Mouse (Mus musculus): ENCODE results near the gene Gm45015.

The Gm45015 gene

DNA sequence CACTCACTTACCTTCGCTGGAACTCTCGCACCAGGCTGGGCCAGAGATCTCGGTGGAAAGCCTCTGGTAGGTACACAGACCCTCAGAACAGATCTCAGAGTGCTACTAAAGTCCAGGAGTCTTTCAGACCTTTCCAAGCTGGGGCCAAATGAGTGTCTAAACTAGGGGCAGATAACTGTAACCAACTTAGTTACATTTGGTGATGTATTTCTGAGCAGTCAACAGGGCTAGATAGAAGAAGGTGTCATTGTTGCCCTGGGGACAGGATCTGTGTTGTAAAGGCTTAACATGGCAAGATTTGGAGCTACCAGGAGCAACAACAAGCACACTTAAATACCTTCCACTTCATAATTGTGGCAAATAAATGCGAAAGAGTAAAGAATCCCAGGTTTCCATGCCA, at the start of gene Gm45015:
Gene Gm45015 (minus strand): TSS at position 101 of the 400 bp plus-strand sequence.
- no peaks in the 10 kb centered on the region for H3K9me3 ChIP-seq (ENCODE audit: low read length)
- no peaks in the 10 kb centered on the region for H3K4me1 ChIP-seq (replicated peaks; ENCODE audit: low read depth, low read length)
- TF ChIP-seq NANOG (IDR thresholded peaks at IDR 0.05; ENCODE audit: borderline replicate concordance, low read length) (no peak), POU5F1 (IDR thresholded peaks at IDR 0.05; ENCODE audit: borderline replicate concordance, low read length) (no peak), CTCF (conservative IDR thresholded peaks at IDR 0.05; ENCODE audit: low read length) (no peak)
- H3K27me3 ChIP-seq (ENCODE audit: insufficient read depth, low read length): peaks cover 15% of the 10 kb centered on the region
- no peak within 1 kb of the TSS for H3K4me3 ChIP-seq (replicated peaks; ENCODE audit: low read length)
- no peaks in the 10 kb centered on the region for H3K36me3 ChIP-seq (ENCODE audit: insufficient read depth, low read length)

DNA sequence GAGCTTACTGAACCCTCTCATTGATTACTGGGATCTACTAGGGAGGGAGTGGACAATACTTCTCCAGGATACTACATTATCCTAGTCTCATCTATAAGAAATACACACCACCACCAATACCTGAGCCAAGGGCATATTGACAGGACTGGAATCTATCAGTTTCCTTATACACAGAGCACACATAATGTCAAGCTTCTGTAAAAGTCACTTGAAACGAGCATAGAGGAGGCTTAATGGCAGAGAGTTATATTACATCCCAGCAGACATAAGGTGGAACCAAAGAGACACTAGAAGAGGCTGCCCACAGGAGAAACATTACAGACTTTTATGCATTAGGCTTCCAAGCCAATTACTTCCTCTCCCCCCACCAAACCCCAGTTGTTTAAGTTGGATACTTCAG, 48.3 kb upstream of the Gm45015 start:
- Histone ChIP-seq H3K9me3 (ENCODE audit: low read length) (no peaks in the 10 kb centered on the region), H3K4me1 (replicated peaks; ENCODE audit: low read depth, low read length) (no peaks in the 10 kb centered on the region), H3K4me3 (replicated peaks; ENCODE audit: low read length) (no peak overlapping the region), H3K36me3 (ENCODE audit: insufficient read depth, low read length) (no peaks in the 10 kb centered on the region), H3K27me3 (ENCODE audit: insufficient read depth, low read length) (no peaks in the 10 kb centered on the region)
- no peak for TF ChIP-seq POU5F1 (IDR thresholded peaks at IDR 0.05; ENCODE audit: borderline replicate concordance, low read length)
- no peak for TF ChIP-seq CTCF (conservative IDR thresholded peaks at IDR 0.05; ENCODE audit: low read length)
- TF ChIP-seq NANOG (IDR thresholded peaks at IDR 0.05; ENCODE audit: borderline replicate concordance, low read length): no peak

DNA sequence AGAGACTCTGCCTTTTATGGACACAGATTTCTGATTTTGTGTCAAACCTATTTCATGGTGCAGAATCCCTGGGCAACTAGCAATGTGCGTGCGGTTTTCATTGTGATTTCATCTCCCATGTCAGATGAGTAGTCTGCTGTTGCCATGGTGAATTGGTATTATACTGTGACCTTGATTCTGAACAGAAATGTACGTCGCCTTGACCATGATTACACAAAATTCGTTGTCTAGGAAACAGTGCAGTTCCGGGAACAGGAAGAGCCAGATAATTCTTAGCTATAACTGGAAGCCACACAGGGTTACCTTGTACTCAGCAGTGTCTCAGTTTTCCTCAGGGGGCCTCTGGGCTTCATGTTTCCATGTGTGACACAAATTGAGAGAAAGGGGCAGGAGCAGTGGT, 47.8 kb upstream of the Gm45015 start:
- Histone ChIP-seq H3K4me3 (replicated peaks; ENCODE audit: low read length) (no peak overlapping the region), H3K4me1 (replicated peaks; ENCODE audit: low read depth, low read length) (no peaks in the 10 kb centered on the region), H3K36me3 (ENCODE audit: insufficient read depth, low read length) (no peaks in the 10 kb centered on the region), H3K27me3 (ENCODE audit: insufficient read depth, low read length) (no peaks in the 10 kb centered on the region), H3K9me3 (ENCODE audit: low read length) (no peaks in the 10 kb centered on the region)
- TF ChIP-seq CTCF (conservative IDR thresholded peaks at IDR 0.05; ENCODE audit: low read length) (no peak), POU5F1 (IDR thresholded peaks at IDR 0.05; ENCODE audit: borderline replicate concordance, low read length) (no peak), NANOG (IDR thresholded peaks at IDR 0.05; ENCODE audit: borderline replicate concordance, low read length) (no peak)

DNA sequence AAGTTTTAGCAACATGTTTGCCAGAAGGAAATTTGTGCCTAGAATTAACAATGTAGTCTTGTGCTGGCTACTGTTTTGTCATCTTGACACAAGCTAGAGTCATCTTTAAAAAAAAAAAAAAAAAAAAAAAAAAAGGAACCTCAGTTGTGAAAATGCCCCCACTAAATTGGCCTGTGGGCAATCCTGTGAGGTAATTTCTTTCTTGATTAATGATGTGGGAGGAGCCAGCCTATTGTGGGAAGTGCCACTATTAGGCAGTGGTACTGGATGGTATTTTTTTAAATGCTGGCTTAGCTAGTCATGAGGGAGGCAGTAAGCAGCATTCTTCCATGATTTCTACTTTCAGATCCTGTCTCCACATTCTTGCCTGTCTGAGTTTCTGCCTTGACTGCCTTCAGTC, 26.7 kb upstream of the Gm45015 start:
- Histone ChIP-seq H3K4me1 (replicated peaks; ENCODE audit: low read depth, low read length) (no peaks in the 10 kb centered on the region), H3K9me3 (ENCODE audit: low read length) (no peaks in the 10 kb centered on the region), H3K27me3 (ENCODE audit: insufficient read depth, low read length) (no peaks in the 10 kb centered on the region), H3K36me3 (ENCODE audit: insufficient read depth, low read length) (peaks cover 1% of the 10 kb centered on the region; the same call in 1 of the 2 replicates), H3K4me3 (replicated peaks; ENCODE audit: low read length) (no peak overlapping the region)
- TF ChIP-seq NANOG (IDR thresholded peaks at IDR 0.05; ENCODE audit: borderline replicate concordance, low read length): no peak
- no peak for TF ChIP-seq CTCF (conservative IDR thresholded peaks at IDR 0.05; ENCODE audit: low read length)
- TF ChIP-seq POU5F1 (IDR thresholded peaks at IDR 0.05; ENCODE audit: borderline replicate concordance, low read length): no peak

DNA sequence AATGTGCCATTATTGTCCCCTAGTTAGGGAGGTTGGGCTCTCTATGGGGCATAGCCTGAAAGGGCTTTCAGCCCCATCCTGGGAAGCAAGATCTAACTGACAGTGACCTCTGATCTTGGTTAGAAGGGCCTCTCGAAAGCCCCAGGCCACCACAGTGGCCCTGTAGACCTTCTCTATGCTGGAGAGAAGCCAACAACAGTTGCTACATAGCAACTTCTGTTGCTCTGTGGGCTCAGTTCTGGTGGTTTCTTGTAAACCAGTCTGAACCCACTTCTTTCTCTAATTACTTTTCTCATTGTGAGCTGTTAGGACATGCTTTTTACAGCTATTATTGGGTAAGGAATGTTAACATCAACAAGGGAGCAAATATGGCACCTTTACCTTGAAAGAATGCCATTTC, 20.1 kb upstream of the Gm45015 start:
- Histone ChIP-seq H3K27me3 (ENCODE audit: insufficient read depth, low read length) (no peaks in the 10 kb centered on the region), H3K9me3 (ENCODE audit: low read length) (no peaks in the 10 kb centered on the region), H3K4me1 (replicated peaks; ENCODE audit: low read depth, low read length) (no peaks in the 10 kb centered on the region), H3K4me3 (replicated peaks; ENCODE audit: low read length) (no peak overlapping the region), H3K36me3 (ENCODE audit: insufficient read depth, low read length) (peaks cover 58% of the 10 kb centered on the region)
- TF ChIP-seq CTCF (conservative IDR thresholded peaks at IDR 0.05; ENCODE audit: low read length): no peak
- TF ChIP-seq POU5F1 (IDR thresholded peaks at IDR 0.05; ENCODE audit: borderline replicate concordance, low read length): no peak
- TF ChIP-seq NANOG (IDR thresholded peaks at IDR 0.05; ENCODE audit: borderline replicate concordance, low read length): no peak

DNA sequence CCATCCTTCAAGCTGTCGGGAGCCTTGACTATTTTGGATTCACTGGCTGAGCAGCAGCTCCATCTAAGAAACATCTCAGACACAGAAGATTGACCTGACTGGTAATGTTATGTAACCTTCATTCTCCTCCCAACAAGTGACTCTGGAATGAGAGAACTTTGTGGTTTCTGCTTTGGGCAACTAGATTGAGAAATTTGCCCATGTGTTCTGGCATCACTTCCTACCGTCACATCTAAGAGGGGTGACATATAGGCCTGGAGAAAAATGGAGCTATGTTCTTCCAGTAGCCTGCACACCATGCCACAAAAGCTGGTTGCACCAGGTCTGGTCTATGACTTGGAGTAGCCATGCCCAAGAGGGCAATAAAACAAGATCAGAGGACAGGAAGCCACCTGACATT, 19.5 kb upstream of the Gm45015 start:
- no peaks in the 10 kb centered on the region for H3K27me3 ChIP-seq (ENCODE audit: insufficient read depth, low read length)
- no peaks in the 10 kb centered on the region for H3K9me3 ChIP-seq (ENCODE audit: low read length)
- H3K4me1 ChIP-seq (replicated peaks; ENCODE audit: low read depth, low read length): no peaks in the 10 kb centered on the region
- TF ChIP-seq NANOG (IDR thresholded peaks at IDR 0.05; ENCODE audit: borderline replicate concordance, low read length) (no peak), POU5F1 (IDR thresholded peaks at IDR 0.05; ENCODE audit: borderline replicate concordance, low read length) (no peak)
- H3K4me3 ChIP-seq (replicated peaks; ENCODE audit: low read length): no peak overlapping the region
- peaks cover 64% of the 10 kb centered on the region for H3K36me3 ChIP-seq (ENCODE audit: insufficient read depth, low read length)

DNA sequence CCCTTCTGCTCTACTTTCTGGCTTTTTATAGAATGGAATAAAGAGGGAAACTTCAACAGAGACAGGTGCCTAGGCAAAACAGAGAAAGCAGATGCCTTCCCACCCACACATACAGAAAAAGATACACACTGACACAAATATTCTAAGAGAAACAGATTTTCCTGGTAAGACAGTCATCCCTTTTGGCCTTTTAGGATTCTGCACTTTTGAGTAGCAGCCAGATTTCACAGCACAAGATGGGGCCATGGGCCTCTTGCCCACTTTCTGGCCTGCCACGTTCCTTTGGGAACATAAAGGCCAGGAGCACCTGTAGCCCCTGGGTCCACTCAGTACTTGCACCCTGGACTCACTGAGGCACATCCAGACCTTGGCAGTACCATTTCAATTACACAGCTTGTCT, 7.7 kb upstream of the Gm45015 start:
- Histone ChIP-seq H3K27me3 (ENCODE audit: insufficient read depth, low read length) (no peaks in the 10 kb centered on the region), H3K4me1 (replicated peaks; ENCODE audit: low read depth, low read length) (peaks cover 9% of the 10 kb centered on the region; the same call in 1 of the 2 replicates), H3K9me3 (ENCODE audit: low read length) (no peaks in the 10 kb centered on the region), H3K4me3 (replicated peaks; ENCODE audit: low read length) (no peak overlapping the region), H3K36me3 (ENCODE audit: insufficient read depth, low read length) (peaks cover 12% of the 10 kb centered on the region)
- no peak for TF ChIP-seq CTCF (conservative IDR thresholded peaks at IDR 0.05; ENCODE audit: low read length)
- no peak for TF ChIP-seq POU5F1 (IDR thresholded peaks at IDR 0.05; ENCODE audit: borderline replicate concordance, low read length)
- TF ChIP-seq NANOG (IDR thresholded peaks at IDR 0.05; ENCODE audit: borderline replicate concordance, low read length): no peak

DNA sequence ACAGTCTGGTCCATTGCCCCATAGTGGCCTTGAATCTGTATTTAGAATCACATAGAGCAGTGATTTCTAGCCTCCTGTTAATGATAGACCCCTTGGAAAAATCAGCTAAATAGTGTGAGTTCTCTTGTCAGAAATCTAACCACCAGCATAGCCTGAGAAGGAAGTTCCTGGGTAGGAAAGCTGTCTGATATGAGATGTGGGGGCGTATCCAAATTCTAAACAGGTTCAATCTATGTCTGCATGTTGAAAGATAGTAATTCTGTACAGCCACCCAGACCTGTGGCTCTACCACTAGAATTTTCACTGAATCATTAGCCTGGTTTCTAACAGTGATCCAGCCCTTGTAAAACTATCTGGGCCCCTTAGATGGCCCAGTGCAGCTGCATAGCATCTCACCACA, 7.2 kb upstream of the Gm45015 start:
- H3K4me1 ChIP-seq (replicated peaks; ENCODE audit: low read depth, low read length): peaks cover 9% of the 10 kb centered on the region; the same call in 1 of the 2 replicates
- TF ChIP-seq POU5F1 (IDR thresholded peaks at IDR 0.05; ENCODE audit: borderline replicate concordance, low read length) (no peak), NANOG (IDR thresholded peaks at IDR 0.05; ENCODE audit: borderline replicate concordance, low read length) (no peak), CTCF (conservative IDR thresholded peaks at IDR 0.05; ENCODE audit: low read length) (no peak)
- H3K4me3 ChIP-seq (replicated peaks; ENCODE audit: low read length): no peak overlapping the region
- no peaks in the 10 kb centered on the region for H3K27me3 ChIP-seq (ENCODE audit: insufficient read depth, low read length)
- H3K36me3 ChIP-seq (ENCODE audit: insufficient read depth, low read length): peaks cover 12% of the 10 kb centered on the region
- no peaks in the 10 kb centered on the region for H3K9me3 ChIP-seq (ENCODE audit: low read length)
